Mouse (Mus musculus) inflammation-experienced regulatory T-cells, adult 6 months (primary cell): ENCODE results near the gene Arid5b. TPM values are rescaled to one million over a fixed set of nuclear protein-coding genes. Genes with fewer than 3 reads are reported as not detected.

Experiments
- ATAC-seq: one replicate; pipeline ENCODE4 v1.8.0; 2017
- polyA plus RNA-seq, 3 experiments: library from polyadenylated mRNA; unstranded; fragments of 100-300 nt; shearing (Covaris generic); gene quantifications; one replicate each; pipeline ENCODE4 v1.2.1; 2017

Arid5b gene
- polyA plus RNA-seq, 3 experiments from 2014 or later, result 28.4 to 78.0 (median 56.4) TPM

- no peak for ATAC-seq
Measured at GRCm38 (mm10) chr10:68134071-68134470, 144.5 kb downstream of the Arid5b start.

- no peak for ATAC-seq
Measured at GRCm38 (mm10) chr10:68132636-68133035, 145.9 kb downstream of the Arid5b start.

GRCm38 (mm10) chr10:68132154-68132553, 146.4 kb downstream of the Arid5b start:
- ATAC-seq, result no peak

- no peak for ATAC-seq
Measured at GRCm38 (mm10) chr10:68129651-68130050, 148.9 kb downstream of the Arid5b start.

- no peak for ATAC-seq
Measured at GRCm38 (mm10) chr10:68129009-68129408, 149.5 kb downstream of the Arid5b start.

- ATAC-seq, result no peak
Measured at GRCm38 (mm10) chr10:68128441-68128848, 150.1 kb downstream of the Arid5b start.

- ATAC-seq, result no peak
Measured at GRCm38 (mm10) chr10:68127604-68128256, 150.8 kb downstream of the Arid5b start.

GRCm38 (mm10) chr10:68127104-68127503, 151.4 kb downstream of the Arid5b start:
- ATAC-seq, result no peak

- no peak for ATAC-seq
Measured at GRCm38 (mm10) chr10:68126551-68126950, 152.0 kb downstream of the Arid5b start.

GRCm38 (mm10) chr10:68125919-68126550, 152.5 kb downstream of the Arid5b start:
- ATAC-seq, result no peak

GRCm38 (mm10) chr10:68124985-68125384, 153.6 kb downstream of the Arid5b start:
- ATAC-seq, result no peak

GRCm38 (mm10) chr10:68123446-68123845, 155.1 kb downstream of the Arid5b start:
- peak; percentile 30 for ATAC-seq

- ATAC-seq, result no peak
Measured at GRCm38 (mm10) chr10:68121960-68122359, 156.6 kb downstream of the Arid5b start.

- ATAC-seq, result no peak
Measured at GRCm38 (mm10) chr10:68121251-68121650, 157.3 kb downstream of the Arid5b start.

- ATAC-seq, result no peak
Measured at GRCm38 (mm10) chr10:68120011-68120410, 158.5 kb downstream of the Arid5b start.

GRCm38 (mm10) chr10:68119285-68119684, 159.3 kb downstream of the Arid5b start:
- ATAC-seq, result peak; percentile 90

GRCm38 (mm10) chr10:68114955-68115354, 163.6 kb downstream of the Arid5b start:
- no peak for ATAC-seq

GRCm38 (mm10) chr10:68113645-68114044, 164.9 kb downstream of the Arid5b start:
- ATAC-seq, result no peak

GRCm38 (mm10) chr10:68112983-68113382, 165.6 kb downstream of the Arid5b start:
- ATAC-seq, result no peak

GRCm38 (mm10) chr10:68110607-68111006, 167.9 kb downstream of the Arid5b start:
- no peak for ATAC-seq

GRCm38 (mm10) chr10:68110182-68110581, 168.4 kb downstream of the Arid5b start:
- no peak for ATAC-seq

GRCm38 (mm10) chr10:68109651-68110050, 168.9 kb downstream of the Arid5b start:
- no peak for ATAC-seq

- no peak for ATAC-seq
Measured at GRCm38 (mm10) chr10:68107716-68108115, 170.8 kb downstream of the Arid5b start.

- no peak for ATAC-seq
Measured at GRCm38 (mm10) chr10:68106351-68106950, 172.1 kb downstream of the Arid5b start.
